Mouse (Mus musculus) heart, embryonic 14.5 days (tissue): Measurements from ENCODE around the gene Ugt1a10. TPM values are rescaled to one million over a fixed set of nuclear protein-coding genes. Genes with fewer than 3 reads are reported as not detected.
"Not testable (repeated sequence)": the region's sequence is repeated elsewhere in the genome, so short reads cannot be mapped to it uniquely, and the experiment has no call there.

Experiments
- ATAC-seq: fragments of 200-750 bp; cut with Nextera tagmentation; 2 replicates; pipeline ENCODE4 v1.8.0; 2017; ENCODE audit warnings: low read depth, moderate TSS enrichment; ENCODE audit not compliant: insufficient number of reproducible peaks, insufficient read depth, low FRiP score
- H3K27ac ChIP-seq, 2 experiments: fragments of 200-500 bp in 1 of 2; fragments of 300-500 bp in 1 of 2; sonication (generic) in 1 of 2; replicated peaks in 1 of 2; 2 replicates each; pipeline ENCODE4 v1.5.1; 2012 to 2014; ENCODE audit warnings: low read depth in 2 of 2, low read length in 2 of 2, control low read depth in 1 of 2, mild to moderate bottlenecking in 1 of 2, mixed read lengths in 1 of 2; ENCODE audit not compliant: control insufficient read depth in 1 of 2, insufficient read depth in 1 of 2
- H3K27me3 ChIP-seq: fragments of 300-500 bp; sonication (generic); 2 replicates; pipeline ENCODE4 v1.6.1; 2014; ENCODE audit warnings: mild to moderate bottlenecking, low read length, control low read depth; ENCODE audit not compliant: control insufficient read depth, insufficient read depth
- H3K36me3 ChIP-seq: fragments of 300-500 bp; sonication (generic); 2 replicates; pipeline ENCODE4 v1.6.1; 2014; ENCODE audit warnings: mild to moderate bottlenecking, control low read depth, low read length, mixed read lengths; ENCODE audit not compliant: control insufficient read depth, insufficient read depth
- H3K4me1 ChIP-seq, 2 experiments: fragments of 200-500 bp in 1 of 2; fragments of 300-500 bp in 1 of 2; sonication (generic) in 1 of 2; 2 replicates each; pipeline ENCODE4 v1.6.1; 2012 to 2014; ENCODE audit warnings: low read length in 2 of 2, control low read depth in 1 of 2, mixed read lengths in 1 of 2; ENCODE audit not compliant: control insufficient read depth in 2 of 2, insufficient read depth in 2 of 2
- H3K4me2 ChIP-seq: fragments of 300-500 bp; sonication (generic); 2 replicates; pipeline ENCODE4 v1.6.1; 2014; ENCODE audit warnings: mild to moderate bottlenecking, low read length
- H3K4me3 ChIP-seq, 2 experiments: fragments of 200-500 bp in 1 of 2; fragments of 300-500 bp in 1 of 2; sonication (generic) in 1 of 2; 2 replicates each; pipeline ENCODE4 v1.5.1; 2012 to 2014; ENCODE audit warnings: low read length in 2 of 2, mild to moderate bottlenecking in 2 of 2, control low read depth in 1 of 2, low read depth in 1 of 2, moderate library complexity in 1 of 2; ENCODE audit not compliant: control insufficient read depth in 1 of 2, insufficient read depth in 1 of 2
- H3K9ac ChIP-seq: fragments of 300-500 bp; sonication (generic); 2 replicates; pipeline ENCODE4 v1.6.1; 2014; ENCODE audit warnings: mild to moderate bottlenecking, low read length
- H3K9me3 ChIP-seq: fragments of 300-500 bp; sonication (generic); 2 replicates; pipeline ENCODE4 v1.6.1; 2016; ENCODE audit warnings: low read length, control low read depth; ENCODE audit not compliant: control insufficient read depth
- WGBS: fragments of 180-500 bp; shearing (Covaris S2); extraction: QIAGEN DNeasy Blood & Tissue Kit; methylation state at CpG from one replicate; pipeline ENCODE4 v1.1.7; 2014; 5-methylcytosine and 5-hydroxymethylcytosine counted together
- polyA plus RNA-seq: library from polyadenylated mRNA; unstranded; fragments of >200 nt; fragmentation: Nextera tagmentation; extraction: Ambion mirVana; gene quantifications from 2 replicates; pipeline ENCODE4 v1.2.1, GENCODE M21; 2014

Gene Ugt1a10
- polyA plus RNA-seq, 1 experiment from 2014 or later: not detected

DNA sequence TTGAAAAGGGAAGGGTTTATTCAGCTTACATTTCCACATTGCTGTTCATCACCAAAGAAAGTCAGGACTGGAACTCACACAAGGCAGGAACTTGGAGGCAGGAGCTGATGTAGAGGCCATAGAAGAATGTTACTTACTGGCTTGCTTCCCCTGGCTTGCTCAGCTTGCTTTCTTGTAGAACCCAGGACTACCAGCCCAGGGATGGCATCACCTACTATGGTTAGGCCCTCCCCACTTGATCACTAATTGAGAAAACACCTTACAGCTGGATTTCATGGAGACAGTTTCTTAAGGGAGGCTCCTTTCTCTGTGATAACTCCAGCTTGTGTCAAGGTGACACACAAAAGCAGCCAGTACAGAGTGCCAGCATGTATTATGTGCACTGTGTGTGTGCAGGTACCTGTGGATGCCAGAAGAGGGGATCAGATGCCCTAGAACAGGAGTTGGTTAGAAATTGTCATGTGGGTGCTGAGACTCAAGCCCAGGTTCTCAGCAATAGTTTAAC, 167.9 kb downstream of the Ugt1a10 start:
- H3K27me3 ChIP-seq, H3K9ac ChIP-seq, H3K4me2 ChIP-seq, H3K4me1 ChIP-seq, H3K4me3 ChIP-seq, H3K27ac ChIP-seq, ATAC-seq, H3K36me3 ChIP-seq: not testable (repeated sequence)
- peaks cover 32% of the 10 kb centered on the region for H3K9me3 ChIP-seq

DNA sequence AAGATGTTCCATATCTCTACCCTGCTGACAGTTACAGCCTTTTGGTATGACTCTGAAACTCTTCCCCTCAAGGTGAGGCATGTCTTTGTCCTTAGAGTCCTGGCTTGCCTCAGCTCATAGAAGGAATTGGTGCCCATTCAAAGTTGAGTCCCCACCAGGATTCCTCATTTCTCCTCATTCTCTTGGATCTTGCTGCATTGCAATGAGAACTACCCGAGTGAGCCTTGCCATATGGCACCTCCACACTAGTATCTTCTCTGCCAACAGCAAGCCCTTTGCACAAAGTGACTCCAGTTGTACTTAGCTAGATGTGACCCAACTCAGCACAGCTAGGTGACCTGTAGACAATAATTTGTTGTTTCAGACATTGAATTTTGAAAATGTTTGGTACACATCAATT, 168.4 kb downstream of the Ugt1a10 start:
- H3K4me2 ChIP-seq: no peak overlapping the region
- no peak overlapping the region for H3K4me3 ChIP-seq
- no peak for ATAC-seq
- H3K27ac ChIP-seq: no peak overlapping the region
- H3K27me3 ChIP-seq: no peaks in the 10 kb centered on the region
- no peaks in the 10 kb centered on the region for H3K36me3 ChIP-seq
- H3K9ac ChIP-seq: no peak overlapping the region
- H3K4me1 ChIP-seq: no peaks in the 10 kb centered on the region
- 34% methylated on average over 1 of the region's 1 CpGs for WGBS
- peaks cover 37% of the 10 kb centered on the region for H3K9me3 ChIP-seq

DNA sequence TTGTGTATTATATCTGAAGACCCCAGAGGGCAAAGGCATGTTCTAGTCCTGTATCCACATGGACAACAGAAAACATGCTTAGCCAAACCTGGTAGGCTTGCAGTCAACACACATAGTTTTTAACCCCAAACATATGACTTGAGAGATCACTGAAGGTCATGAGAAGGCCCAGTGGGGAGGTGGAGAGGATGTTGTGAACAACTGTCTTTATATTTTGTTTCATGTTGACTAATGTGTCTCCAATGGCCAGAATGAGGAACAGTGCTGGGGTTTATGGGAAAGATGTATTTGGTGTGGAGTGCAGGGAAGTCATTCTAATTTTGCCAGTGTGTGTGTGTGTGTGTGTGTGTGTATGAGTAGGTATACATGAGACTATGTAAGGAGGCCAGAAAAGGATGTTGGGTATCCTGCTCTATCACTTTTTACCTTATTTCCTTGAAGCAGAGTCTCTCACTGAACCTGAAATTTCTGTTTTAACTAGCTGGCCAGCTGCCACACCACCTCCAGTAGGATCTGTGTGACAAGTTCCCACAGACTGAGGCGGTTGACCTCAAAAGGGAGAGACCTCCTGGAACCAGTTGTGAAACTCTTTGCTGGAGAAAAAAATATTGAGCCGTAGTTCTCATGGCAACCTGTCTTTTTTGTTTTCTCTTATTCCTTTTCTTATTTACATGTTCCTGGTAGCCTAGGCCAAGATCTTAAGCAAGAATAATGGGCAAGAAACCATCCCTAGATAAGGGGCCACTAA, 169.0 kb downstream of the Ugt1a10 start:
- Histone ChIP-seq H3K27ac (no peak overlapping the region), H3K9me3 (peaks cover 43% of the 10 kb centered on the region), H3K4me2 (no peak overlapping the region), H3K9ac (no peak overlapping the region), H3K36me3 (no peaks in the 10 kb centered on the region), H3K4me1 (no peaks in the 10 kb centered on the region), H3K27me3 (no peaks in the 10 kb centered on the region), H3K4me3 (no peak overlapping the region)
- no peak for ATAC-seq
- WGBS: 56% methylated on average over 2 of the region's 2 CpGs

DNA sequence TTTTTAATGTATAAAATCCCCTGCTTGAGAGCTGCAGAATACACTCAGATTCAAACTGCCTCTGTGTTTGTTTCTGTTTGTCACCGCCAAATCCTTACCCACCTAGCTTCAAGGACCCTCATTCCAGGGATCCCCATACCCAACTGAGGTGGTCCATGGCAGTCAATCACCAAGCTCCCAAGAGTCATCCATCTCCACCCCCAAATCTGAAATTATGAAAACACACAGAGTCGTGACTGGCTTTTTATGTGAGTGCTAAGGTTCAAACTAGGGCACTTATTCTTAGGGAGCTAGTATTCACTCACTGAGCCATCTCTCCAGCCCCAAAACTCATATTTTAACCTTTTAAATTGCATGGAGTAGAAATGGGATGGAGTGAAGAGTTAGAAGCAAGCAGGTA, 170.1 kb downstream of the Ugt1a10 start:
- not testable (repeated sequence) for H3K4me2 ChIP-seq, ATAC-seq, H3K4me3 ChIP-seq, H3K9ac ChIP-seq, H3K36me3 ChIP-seq, H3K27ac ChIP-seq, H3K27me3 ChIP-seq, H3K4me1 ChIP-seq
- 29% methylated on average over 2 of the region's 2 CpGs for WGBS
- peaks cover 54% of the 10 kb centered on the region for H3K9me3 ChIP-seq

DNA sequence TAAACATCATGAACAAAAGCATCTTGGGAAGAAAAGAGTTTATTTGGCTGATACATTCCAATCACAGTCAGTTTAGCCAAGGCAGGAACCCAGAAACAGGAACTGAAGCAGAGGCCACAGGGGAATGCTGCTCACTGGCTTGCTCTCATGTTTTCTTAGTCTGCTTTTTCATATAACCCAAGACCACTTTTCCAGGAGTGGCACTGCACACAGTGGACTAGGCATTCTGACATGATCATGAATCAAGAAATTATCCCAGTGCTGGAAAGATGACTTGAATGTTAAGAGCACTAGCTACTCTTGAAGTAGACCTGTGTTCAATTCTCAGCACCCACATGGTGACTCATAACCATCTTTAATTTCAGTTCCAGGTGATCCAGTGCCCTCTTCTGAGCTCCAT, 170.6 kb downstream of the Ugt1a10 start:
- no peak overlapping the region for H3K27ac ChIP-seq
- no peak for ATAC-seq
- H3K4me3 ChIP-seq: no peak overlapping the region
- H3K36me3 ChIP-seq: no peaks in the 10 kb centered on the region
- no peaks in the 10 kb centered on the region for H3K27me3 ChIP-seq
- peaks cover 58% of the 10 kb centered on the region for H3K9me3 ChIP-seq
- no peak overlapping the region for H3K4me2 ChIP-seq
- no peak overlapping the region for H3K9ac ChIP-seq
- no peaks in the 10 kb centered on the region for H3K4me1 ChIP-seq

DNA sequence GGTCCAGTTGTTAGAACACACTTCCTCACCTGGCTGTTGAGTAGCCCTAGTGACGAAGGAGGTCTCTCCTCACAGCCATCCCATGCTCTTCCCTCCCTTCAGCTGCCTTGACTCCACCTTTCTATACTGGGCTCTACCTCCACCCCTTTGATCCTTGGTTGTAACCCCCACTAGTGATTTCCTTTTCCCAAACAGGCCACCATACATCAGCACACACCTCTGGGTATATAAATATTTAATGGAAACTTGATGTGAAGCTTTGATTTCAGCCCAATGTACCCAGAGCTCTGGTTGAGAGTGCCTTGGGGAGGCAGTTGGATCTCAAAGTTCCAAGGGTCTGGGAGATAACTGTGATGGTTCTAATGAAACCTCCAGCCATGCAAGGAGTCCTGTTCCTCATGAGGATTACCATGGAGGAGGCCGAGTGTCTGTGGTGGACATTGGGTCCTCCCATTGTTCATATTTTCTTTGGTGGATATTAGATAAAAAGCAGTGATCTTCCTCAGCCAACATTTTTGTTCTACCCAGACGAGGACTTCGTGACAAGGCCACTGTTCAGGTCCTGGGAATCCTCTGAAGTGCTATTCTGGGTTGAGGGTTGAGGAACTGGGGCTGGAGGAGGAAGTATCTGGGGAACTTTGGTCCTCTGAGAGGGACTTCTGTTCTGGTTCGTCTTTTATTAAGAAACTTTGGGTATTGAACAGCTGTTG, 171.6 kb downstream of the Ugt1a10 start, which contains the start of gene Mroh2a:
TSS of gene Mroh2a (plus strand) at position 317 of the 710 bp plus-strand sequence.
- Histone ChIP-seq H3K4me2 (no peak within 1 kb of the TSS), H3K4me3 (no peak within 1 kb of the TSS), H3K36me3 (no peaks in the 10 kb centered on the region), H3K9me3 (peaks cover 69% of the 10 kb centered on the region), H3K27me3 (no peaks in the 10 kb centered on the region), H3K9ac (no peak within 1 kb of the TSS), H3K4me1 (no peaks in the 10 kb centered on the region), H3K27ac (no peak within 1 kb of the TSS)
- WGBS: 49% methylated on average over 5 of the region's 5 CpGs
- ATAC-seq: no peak

DNA sequence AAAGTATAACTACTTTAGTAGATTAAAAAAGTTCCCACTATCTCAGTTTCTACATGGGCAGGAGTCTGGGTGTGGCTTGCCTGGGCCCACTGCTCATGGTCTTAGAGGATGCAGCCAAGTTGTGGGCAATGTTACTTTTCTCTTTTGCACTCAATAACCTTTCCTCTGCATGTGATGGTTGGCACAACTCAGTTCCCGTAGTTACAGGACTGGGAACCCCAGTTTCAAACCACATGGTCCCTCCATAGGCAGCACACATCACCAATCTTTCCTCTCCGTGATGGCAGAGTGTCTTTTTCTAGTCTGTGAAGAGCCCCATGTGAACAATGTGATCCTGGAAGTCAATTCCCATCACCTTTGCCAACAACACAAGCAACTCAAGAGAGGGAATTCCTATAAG, 172.3 kb downstream of the Ugt1a10 start:
- WGBS: 50% methylated on average over 2 of the region's 2 CpGs
- H3K9ac ChIP-seq: no peak overlapping the region
- H3K4me2 ChIP-seq: no peak overlapping the region
- no peak overlapping the region for H3K4me3 ChIP-seq
- H3K9me3 ChIP-seq: peaks cover 72% of the 10 kb centered on the region
- ATAC-seq: no peak
- no peaks in the 10 kb centered on the region for H3K36me3 ChIP-seq
- H3K27ac ChIP-seq: no peak overlapping the region
- no peaks in the 10 kb centered on the region for H3K27me3 ChIP-seq
- no peaks in the 10 kb centered on the region for H3K4me1 ChIP-seq
